Mouse (Mus musculus): ENCODE measurements around the gene Socs3.

Socs3 gene

GRCm38 (mm10) chr11:117924466-117924865, 45.4 kb downstream of the Socs3 start:
- DNase-seq (ENCODE audit: low spot score): no peak

GRCm38 (mm10) chr11:117923279-117923678, 46.6 kb downstream of the Socs3 start:
- DNase-seq (ENCODE audit: low spot score): no peak

DNA sequence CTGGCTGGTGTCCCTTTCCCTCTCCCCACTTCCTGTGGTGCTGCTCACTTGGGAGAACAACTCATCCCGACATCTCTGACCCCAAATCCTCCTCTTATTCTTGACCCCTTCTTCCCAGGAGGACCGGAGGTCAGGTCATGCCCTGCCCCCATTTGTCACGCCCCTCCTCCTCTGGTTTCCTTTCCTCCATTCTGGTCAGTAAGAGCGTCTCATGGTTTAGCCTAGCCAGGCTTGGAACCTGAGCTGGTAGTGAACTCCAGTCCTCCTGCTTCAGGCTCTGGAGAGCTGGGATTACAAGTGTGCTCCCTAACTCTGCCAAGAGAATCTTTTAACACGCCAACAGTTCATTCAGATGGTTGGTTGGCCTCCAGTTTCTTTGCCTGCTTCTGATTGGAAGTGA, 50.6 kb downstream of the Socs3 start:
- no peak for DNase-seq (ENCODE audit: low spot score)

DNA sequence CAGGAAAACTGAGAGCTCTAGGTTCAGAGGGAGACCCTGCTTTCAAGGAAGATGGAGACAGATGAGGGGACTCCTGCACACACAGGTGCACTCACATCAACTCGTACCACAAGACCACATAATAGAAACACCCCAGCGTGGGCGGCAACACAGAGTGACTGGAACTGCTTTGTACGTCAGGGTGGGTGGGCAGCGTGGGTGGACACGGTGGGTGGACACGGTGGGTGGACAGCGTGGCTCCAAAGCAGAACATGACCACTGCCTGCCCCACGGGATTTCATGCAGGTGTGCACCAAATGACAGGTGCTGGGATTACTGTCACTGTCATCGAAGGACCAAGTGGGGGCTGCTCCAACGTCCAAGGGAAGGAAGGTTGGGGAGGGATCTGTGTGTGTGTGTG, 51.3 kb downstream of the Socs3 start:
- no peak for DNase-seq (ENCODE audit: low spot score)
